Mouse (Mus musculus) brown adipose tissue, adult 24 weeks (tissue): ENCODE data around the gene Eif2b2. TPM values are rescaled to one million over a fixed set of nuclear protein-coding genes. Genes with fewer than 3 reads are reported as not detected.

Source experiments
- H3K27ac ChIP-seq: fragments of 200-500 bp; replicated peaks from 2 replicates; pipeline ENCODE4 v1.5.1; 2012; ENCODE audit warnings: low read depth, mild to moderate bottlenecking, low read length
- H3K4me1 ChIP-seq: fragments of 200-500 bp; 2 replicates; pipeline ENCODE4 v1.6.1; 2012; ENCODE audit warnings: low read length, mixed read lengths; ENCODE audit not compliant: control insufficient read depth, insufficient read depth, insufficient read length
- H3K4me3 ChIP-seq: fragments of 200-500 bp; 2 replicates; pipeline ENCODE4 v1.5.1; 2012; ENCODE audit warnings: low read depth, mild to moderate bottlenecking, low read length, moderate library complexity; ENCODE audit not compliant: insufficient read depth
- polyA plus RNA-seq: library from polyadenylated mRNA; stranded (reverse); fragments of >200 nt; gene quantifications from 2 replicates; pipeline ENCODE4 v1.2.4, GENCODE M21; 2012; ENCODE audit not compliant: missing spikeins, insufficient read depth, insufficient read length

The Eif2b2 gene
- polyA plus RNA-seq, 1 experiment: 14.8 TPM

DNA sequence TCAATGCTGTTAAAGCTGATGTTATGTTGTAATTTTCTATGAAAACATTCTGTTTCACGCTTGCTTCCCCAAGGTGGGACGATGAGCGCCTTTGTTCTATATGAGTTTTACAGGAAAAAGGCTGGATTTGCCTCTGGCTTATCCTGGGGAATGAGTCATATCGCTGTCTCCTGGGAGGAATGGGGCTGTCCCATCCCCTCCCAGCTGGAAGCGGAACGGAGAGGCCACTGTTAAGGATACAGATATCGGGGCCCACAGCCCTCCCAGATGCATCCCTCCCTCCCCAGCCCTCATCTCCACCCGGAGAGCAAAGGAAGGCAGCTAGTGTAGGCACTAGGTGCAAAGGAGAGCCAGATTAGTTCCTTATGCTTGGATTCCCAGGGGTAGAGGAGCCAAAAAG, 33.5 kb upstream of the Eif2b2 start:
- H3K4me3 ChIP-seq: no peak overlapping the region
- H3K4me1 ChIP-seq: no peaks in the 10 kb centered on the region
- peak overlapping the region; percentile 27; the same call in 1 of the 2 replicates for H3K27ac ChIP-seq

DNA sequence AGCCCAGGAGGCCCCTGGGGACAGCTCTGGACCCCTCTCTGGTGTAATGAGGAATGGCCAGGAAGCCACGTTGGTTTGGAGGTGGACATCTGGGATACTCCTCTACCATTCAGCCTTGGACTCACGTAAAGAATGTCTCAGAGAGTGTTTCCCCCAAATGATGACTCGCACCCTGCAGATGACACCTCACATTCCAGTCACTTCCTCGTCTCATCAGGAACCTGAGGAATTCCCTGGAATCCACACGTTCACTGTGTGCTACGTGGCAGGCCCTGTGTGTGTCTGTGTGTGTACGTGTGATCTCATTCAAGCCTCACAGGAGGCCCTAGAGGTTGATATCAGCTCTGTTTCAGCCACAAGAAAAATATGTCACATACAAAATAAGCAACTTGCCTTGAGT, 32.9 kb upstream of the Eif2b2 start:
- no peaks in the 10 kb centered on the region for H3K4me1 ChIP-seq
- no peak overlapping the region for H3K27ac ChIP-seq
- H3K4me3 ChIP-seq: no peak overlapping the region

DNA sequence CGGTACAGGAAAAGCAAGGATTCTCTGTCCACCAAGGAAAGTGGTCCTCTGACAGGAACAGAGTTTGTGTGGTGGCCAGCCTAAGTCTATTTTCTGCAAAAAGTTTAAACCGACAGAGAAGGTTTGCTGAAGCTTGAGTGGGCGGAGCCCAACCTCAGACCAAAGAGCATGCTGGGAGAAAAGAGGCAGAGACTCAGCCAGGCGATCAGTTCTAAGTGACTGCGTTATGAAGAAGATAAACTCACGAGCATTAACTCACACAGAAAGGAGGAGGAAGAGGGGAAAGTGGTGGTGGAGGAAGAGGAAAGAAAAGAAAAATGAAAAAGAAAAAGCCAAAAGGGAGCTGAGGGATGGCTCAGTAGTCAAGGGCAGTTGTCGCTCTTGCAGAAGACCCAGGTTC, 29.0 kb upstream of the Eif2b2 start:
- H3K4me3 ChIP-seq: no peak overlapping the region
- no peak overlapping the region for H3K27ac ChIP-seq
- H3K4me1 ChIP-seq: peaks cover 6% of the 10 kb centered on the region; the same call in 1 of the 2 replicates

DNA sequence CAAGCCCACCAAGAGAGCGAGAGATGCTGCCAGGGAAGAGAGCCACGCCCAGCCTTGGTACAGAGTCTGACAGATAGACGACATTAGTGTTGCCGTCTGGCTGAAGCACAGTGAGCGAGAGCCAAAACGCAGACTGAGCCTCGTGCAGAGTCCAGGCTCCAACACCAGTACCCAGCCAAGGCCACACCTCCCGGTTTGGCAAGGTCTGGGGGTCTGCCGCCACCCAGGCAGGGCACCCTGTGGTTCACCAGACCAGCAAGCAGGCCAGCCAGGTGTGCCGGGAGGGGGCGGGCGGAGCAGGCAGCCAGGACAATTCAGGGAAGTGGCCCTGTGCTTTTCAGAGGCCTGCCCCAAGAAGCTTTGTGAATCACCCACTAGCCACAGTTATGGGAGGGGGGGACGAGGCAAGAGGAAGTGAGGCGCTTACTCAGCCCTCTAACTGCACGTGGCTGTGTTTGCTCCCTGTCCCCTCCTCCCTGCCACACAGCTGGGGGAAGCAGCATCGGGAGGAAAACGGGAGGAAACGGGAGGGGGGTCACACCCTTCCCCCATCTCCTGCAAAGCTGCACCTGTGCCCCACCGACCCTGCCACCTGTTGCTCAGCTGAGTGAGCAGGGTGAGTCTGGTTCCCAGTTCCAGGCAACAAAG, 26.7 kb upstream of the Eif2b2 start:
- Histone ChIP-seq H3K4me1 (peaks cover 6% of the 10 kb centered on the region; the same call in 1 of the 2 replicates), H3K4me3 (0 out of 2 replicates have a peak overlapping the region, but pooled peaks have one; percentile 5), H3K27ac (peak overlapping the region; percentile 15)

DNA sequence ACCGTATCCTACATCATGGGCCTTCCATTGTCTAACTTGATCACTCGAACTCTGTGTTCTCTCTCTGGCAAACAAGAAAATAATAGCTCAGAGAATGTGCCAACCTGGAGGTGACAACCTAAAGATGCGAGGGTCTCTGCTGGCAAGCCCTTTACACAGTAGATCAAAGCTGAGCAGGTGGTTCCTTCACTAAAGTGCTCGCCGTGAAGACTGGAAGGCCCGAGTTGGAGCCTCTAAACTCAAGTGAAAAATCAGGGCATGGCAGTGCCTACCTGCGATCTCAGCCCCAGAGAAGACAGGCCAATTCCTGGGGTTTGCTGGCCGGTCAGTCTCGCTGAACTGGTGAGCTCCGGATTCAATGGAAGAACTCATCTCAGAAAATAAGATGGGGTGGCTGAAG, 26.1 kb upstream of the Eif2b2 start:
- Histone ChIP-seq H3K27ac (no peak overlapping the region), H3K4me1 (peaks cover 6% of the 10 kb centered on the region; the same call in 1 of the 2 replicates), H3K4me3 (no peak overlapping the region)

DNA sequence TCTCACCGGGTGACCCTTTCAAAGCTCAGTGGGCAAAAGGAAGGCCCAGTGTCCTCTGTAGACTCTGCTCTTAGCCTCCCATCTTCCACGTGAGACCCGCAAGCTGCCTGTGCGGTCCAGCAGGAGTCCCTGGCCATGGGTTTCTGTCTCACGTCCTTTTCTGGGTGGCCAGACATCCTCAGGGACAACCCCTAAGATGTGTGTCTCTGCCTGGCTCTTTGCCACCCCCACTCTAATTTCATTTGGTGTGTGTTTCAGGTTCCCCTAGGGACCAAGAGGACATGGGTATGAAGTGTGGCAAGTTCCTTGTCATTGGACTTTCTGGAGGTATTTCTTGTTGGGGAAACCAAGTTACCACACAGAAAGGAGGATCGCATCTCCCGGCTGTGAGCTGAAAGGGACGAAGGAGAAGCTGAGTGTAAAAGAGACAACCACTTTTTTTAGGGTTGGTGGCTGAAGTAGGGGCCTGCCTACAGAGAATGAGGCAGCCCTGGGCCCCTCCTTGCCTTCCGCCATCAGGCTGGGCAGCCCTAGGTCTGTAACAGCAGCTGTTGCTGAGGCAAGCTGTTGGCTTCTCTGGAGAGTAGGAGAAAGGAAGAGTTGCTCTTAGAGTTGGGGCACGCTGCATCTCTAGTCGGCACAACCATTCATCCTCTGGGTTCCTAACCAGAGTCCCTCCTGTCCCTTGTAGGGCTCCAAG, 25.2 kb upstream of the Eif2b2 start:
- Histone ChIP-seq H3K4me1 (peaks cover 6% of the 10 kb centered on the region; the same call in 1 of the 2 replicates), H3K4me3 (no peak overlapping the region), H3K27ac (0 out of 2 replicates have a peak overlapping the region, but pooled peaks have one; percentile 5)

DNA sequence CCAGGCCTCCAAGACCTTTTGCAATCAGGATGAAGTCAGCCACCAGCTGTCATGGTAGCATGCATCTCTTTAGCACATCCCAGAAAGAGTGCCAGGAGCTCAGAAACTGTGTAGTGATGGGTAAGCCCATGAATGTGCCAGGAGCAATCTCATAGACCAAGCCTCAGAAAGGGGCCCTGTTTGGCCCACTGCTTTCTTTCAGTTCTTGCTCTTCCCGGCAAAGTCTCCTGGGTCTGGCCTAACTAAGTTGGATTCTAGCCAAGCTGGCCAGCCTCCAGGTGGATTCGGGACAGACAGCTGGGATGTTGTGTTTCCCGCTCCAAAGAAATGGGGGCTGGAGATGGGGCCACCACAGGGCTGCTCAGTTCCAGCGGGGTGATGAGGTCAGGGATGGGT, 24.7 kb upstream of the Eif2b2 start:
- no peak overlapping the region for H3K4me3 ChIP-seq
- peaks cover 6% of the 10 kb centered on the region; the same call in 1 of the 2 replicates for H3K4me1 ChIP-seq
- H3K27ac ChIP-seq: 0 out of 2 replicates have a peak overlapping the region, but pooled peaks have one; percentile 9

DNA sequence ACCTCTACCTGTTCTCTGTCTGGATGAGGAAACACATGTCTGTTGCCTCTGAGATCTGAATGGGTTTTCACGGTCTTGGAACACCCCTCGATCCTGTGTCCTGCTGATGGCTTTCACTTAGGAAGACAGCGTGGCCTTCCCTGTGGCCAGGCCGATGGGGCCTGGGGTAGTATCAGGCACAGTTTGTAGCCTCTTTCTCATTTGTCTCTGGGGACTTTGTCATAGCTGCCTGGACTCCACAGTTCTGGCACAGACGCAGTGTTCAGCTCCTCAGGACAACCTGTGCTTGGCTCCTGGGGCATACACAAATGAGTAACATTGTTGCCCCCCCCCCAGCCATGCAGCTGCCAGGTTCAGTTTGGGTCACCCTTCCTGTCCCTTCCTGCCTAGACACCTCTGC, 24.2 kb upstream of the Eif2b2 start:
- peaks cover 6% of the 10 kb centered on the region; the same call in 1 of the 2 replicates for H3K4me1 ChIP-seq
- H3K27ac ChIP-seq: 0 out of 2 replicates have a peak overlapping the region, but pooled peaks have one; percentile 9
- no peak overlapping the region for H3K4me3 ChIP-seq

DNA sequence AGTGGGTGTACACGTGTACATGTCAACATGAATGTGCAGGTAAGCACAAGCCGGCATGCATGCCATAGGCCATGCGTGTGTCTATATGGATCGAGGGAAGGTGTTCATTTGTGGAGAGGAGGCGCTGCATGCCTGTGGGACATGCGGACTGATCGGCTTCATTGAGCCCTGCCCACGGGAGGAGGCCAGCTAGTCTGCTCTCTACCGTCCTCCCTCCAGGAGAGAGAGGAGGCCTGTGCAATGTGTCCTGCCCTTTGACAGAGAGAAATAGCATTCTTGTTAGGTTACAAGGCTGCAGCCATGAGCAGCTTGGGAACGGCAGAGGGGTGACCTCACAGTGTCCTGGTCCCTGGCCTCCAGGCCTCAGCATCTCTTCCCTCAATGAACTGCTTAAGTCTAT, 23.1 kb upstream of the Eif2b2 start:
- Histone ChIP-seq H3K27ac (no peak overlapping the region), H3K4me3 (no peak overlapping the region), H3K4me1 (peaks cover 6% of the 10 kb centered on the region; the same call in 1 of the 2 replicates)

DNA sequence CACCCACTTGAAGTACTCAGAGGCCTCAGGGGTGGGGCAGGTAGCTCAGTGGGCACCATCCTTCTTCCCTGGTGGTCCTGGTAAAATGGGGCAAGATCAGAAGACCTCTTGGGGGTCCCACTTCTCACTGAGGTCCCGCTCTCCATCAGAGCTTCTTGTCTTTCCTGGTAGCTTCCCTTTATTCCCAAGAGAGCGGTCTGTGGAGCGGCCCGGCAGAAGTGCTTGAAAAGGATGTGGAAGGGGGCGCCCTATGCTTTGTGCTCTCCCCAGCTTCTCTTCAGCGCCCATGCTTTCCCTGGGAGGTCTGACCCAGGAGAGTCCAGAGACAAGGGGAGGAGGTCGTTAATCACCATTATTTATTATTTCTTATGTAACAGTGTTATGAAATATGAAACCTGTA, 21.9 kb upstream of the Eif2b2 start:
- Histone ChIP-seq H3K27ac (no peak overlapping the region), H3K4me3 (no peak overlapping the region), H3K4me1 (peaks cover 11% of the 10 kb centered on the region)

DNA sequence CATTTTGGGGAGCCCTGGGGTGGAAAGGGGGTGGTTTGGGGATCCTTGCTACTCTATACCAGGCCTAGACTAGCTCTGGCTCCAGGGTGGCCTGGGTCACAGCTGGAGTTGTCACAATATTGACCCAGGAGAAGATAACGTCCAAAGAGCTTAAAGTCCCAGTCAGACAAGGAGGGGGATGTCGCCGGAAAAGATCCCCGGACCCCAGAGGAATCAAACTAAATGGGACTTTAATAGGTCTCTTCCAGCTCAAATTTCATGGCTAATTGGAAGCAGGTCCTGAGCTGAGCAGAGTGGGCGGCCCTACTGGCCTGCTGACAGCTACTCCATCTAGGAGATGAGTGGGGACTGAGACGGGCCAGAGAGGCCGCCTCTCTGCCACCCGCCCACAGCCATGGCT, 21.3 kb upstream of the Eif2b2 start:
- Histone ChIP-seq H3K4me1 (peaks cover 7% of the 10 kb centered on the region), H3K4me3 (no peak overlapping the region), H3K27ac (no peak overlapping the region)

DNA sequence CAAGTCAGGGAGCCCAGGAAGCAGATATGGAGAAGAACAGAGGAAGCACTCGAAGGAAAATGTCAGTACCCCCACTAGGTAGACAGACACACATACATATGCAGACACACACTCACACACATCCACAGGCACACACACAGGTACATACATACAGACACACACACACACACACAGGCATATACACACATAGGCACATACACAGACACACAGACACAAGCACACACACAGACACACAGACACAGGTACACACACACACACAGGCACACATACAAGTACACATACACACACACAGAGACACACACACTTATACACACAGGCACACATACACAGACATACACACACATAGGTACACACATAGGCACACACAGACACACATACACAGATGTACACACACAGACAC, 19.3 kb upstream of the Eif2b2 start:
- no peak overlapping the region for H3K27ac ChIP-seq
- peaks cover 7% of the 10 kb centered on the region; the same call in 1 of the 2 replicates for H3K4me1 ChIP-seq
- no peak overlapping the region for H3K4me3 ChIP-seq

DNA sequence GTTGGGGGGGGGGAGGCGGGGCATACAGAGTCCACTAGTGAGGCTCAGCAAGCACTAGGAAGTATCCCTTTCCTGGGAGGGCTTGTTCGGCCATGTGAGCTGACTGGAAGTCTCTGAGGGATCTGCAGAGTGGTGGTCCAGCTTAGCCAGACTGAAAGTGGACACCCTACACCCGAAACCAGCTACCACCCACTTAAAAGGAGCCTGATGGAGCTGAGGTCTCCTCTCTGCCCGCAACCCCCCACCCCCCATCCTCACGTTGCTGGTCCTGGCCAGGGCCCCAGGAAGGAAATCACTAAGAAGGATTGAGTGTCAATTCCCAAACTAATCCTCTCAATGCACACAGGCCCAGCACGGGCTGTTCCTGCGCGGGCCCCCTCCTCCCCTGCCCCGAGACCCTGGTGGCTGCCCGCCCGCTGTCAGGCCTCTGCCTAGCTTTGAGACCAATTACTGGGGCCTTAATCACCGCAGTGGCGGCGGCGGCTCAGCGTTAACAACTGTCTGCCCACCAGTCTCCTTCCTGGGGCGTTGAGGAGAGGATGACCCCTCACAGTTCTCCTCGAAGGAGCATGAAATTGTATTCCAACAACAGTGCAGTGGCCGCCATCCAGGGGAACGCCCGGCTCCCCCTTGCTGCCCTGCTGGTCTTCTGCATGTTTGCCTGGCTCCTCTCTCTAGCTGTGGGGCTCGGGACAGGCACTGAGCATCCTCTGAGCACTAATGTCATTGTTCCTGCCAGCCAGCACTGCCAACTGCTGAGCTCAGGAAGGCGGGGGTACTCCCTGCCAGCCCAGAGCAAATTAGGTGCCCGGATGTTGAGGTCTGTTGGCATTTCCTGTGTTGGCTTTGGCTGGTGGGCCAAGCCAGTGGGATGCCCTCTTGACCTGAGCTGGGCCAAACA, 18.1 kb upstream of the Eif2b2 start:
- Histone ChIP-seq H3K27ac (no peak overlapping the region), H3K4me3 (no peak overlapping the region), H3K4me1 (peaks cover 7% of the 10 kb centered on the region; the same call in 1 of the 2 replicates)

DNA sequence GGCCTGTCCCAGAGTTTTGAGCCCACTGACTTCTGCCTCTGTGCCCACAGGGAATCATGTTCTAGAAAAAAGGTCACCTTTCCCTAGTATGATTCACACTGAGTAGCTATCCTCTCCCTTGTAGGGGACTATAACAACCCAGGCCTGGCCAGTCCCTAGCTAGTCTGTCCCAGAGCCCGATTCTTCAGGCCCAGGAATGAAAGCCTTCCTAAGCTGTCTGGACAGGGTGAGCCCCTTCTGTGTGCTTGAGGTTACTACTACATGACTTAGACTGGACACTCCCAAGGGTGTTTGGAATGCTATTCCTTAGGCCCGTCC, 17.5 kb upstream of the Eif2b2 start:
- Histone ChIP-seq H3K4me1 (peaks cover 7% of the 10 kb centered on the region; the same call in 1 of the 2 replicates), H3K4me3 (no peak overlapping the region), H3K27ac (no peak overlapping the region)

DNA sequence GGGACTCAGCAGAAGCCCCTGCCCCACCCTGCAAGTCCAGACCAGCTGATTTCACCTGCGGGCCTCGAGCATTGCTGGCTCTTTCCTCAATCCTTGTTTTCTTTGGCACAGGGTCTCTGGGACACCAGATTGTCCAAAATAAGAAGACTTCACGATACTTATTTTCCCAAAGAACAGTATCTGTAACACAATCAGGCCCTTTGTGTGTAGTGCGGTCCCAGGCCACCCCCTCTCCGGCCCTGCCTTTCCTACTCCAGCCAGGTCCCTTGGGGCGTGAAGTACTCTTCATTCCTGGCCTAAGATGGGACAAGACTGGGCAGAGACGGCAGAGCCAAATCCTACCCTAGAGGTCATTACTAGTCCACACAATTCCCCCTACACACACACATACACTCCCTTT, 17.1 kb upstream of the Eif2b2 start:
- Histone ChIP-seq H3K4me1 (peaks cover 7% of the 10 kb centered on the region; the same call in 1 of the 2 replicates), H3K4me3 (no peak overlapping the region), H3K27ac (no peak overlapping the region)
